Mouse (Mus musculus) forebrain, embryonic 15.5 days (tissue): Measurements from ENCODE around the gene Stard13. TPM values are rescaled to one million over a fixed set of nuclear protein-coding genes. Genes with fewer than 3 reads are reported as not detected.

ENCODE experiments used
- ATAC-seq: fragments of 200-750 bp; cut with Nextera tagmentation; replicated peaks from 2 replicates; pipeline ENCODE4 v1.8.0; 2017; ENCODE audit warnings: mild to moderate bottlenecking, moderate TSS enrichment, moderate library complexity
- H3K27ac ChIP-seq: fragments of 300-500 bp; sonication (generic); replicated peaks from 2 replicates; pipeline ENCODE4 v1.5.1; 2015; ENCODE audit warnings: mild to moderate bottlenecking, inconsistent platforms
- H3K27me3 ChIP-seq: fragments of 300-500 bp; sonication (generic); 2 replicates; pipeline ENCODE4 v1.6.1; 2015; ENCODE audit warnings: inconsistent platforms
- H3K36me3 ChIP-seq: fragments of 300-500 bp; sonication (generic); 2 replicates; pipeline ENCODE4 v1.6.1; 2015; ENCODE audit warnings: mild to moderate bottlenecking, inconsistent platforms
- H3K4me1 ChIP-seq: fragments of 300-500 bp; sonication (generic); 2 replicates; pipeline ENCODE4 v1.6.1; 2015; ENCODE audit warnings: inconsistent platforms
- H3K4me2 ChIP-seq: fragments of 300-500 bp; sonication (generic); replicated peaks from 2 replicates; pipeline ENCODE4 v1.6.1; 2015; ENCODE audit warnings: mild to moderate bottlenecking, inconsistent platforms
- H3K4me3 ChIP-seq: fragments of 300-500 bp; sonication (generic); 2 replicates; pipeline ENCODE4 v1.5.1; 2015; ENCODE audit warnings: mild to moderate bottlenecking, inconsistent platforms
- H3K9ac ChIP-seq: fragments of 300-500 bp; sonication (generic); replicated peaks from 2 replicates; pipeline ENCODE4 v1.6.1; 2015; ENCODE audit warnings: mild to moderate bottlenecking, inconsistent platforms
- H3K9me3 ChIP-seq: fragments of 300-500 bp; sonication (generic); 2 replicates; pipeline ENCODE4 v1.6.1; 2016; ENCODE audit warnings: inconsistent platforms
- WGBS: fragments of 180-500 bp; shearing (Covaris S2); methylation state at CpG from one replicate; pipeline ENCODE4 v1.1.7; 2015; ENCODE audit warnings: mixed read lengths; 5-methylcytosine and 5-hydroxymethylcytosine counted together
- polyA plus RNA-seq: library from polyadenylated mRNA; unstranded; fragments of >200 nt; fragmentation: Nextera tagmentation; extraction: Ambion mirVana; gene quantifications from 2 replicates; pipeline ENCODE4 v1.2.1, GENCODE M21; 2015

Gene Stard13
- polyA plus RNA-seq: 2.9 and 4.0 TPM in 2 replicates

DNA sequence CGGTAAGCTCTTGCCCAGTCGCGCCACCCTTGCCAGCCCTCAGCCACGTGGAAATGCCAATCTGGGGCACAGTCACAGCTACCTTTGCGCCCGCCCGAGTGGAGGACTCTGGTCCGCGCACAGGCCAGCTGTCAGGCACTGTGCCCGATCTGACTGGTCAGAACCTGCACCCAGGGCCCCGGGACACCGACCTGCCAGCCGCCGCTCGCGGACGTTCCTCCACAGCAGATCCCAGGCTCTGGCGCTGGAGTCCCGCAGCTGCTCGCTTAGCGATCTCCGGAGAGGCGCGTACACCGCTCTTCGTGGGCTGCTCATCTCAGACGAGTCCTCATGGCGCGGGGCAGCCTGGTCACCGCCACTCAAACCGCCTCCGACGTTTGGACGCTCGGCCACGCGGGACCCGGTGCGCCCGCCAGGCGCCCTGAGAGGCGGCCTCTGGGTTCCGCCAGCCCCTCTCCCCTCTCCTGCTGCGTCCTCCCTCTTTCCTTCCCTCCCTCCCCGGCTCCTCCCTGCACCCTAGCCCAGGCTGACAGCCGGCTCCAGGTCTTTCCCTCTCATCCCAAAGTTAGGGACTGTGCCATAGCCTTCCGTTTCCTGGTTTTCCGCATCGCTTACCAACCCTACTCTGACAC lies at the start of gene Stard13:
Gene Stard13, minus strand, starts transcription at position 437 of the 632 bp plus-strand sequence.
- Histone ChIP-seq H3K4me2 (peak within 1 kb of the TSS; percentile 99), H3K27me3 (peaks cover 2% of the 10 kb centered on the region; the same call in 1 of the 2 replicates), H3K4me3 (peak within 1 kb of the TSS; percentile 57), H3K9ac (peak within 1 kb of the TSS; percentile 54), H3K27ac (no peak within 1 kb of the TSS), H3K36me3 (no peaks in the 10 kb centered on the region), H3K4me1 (peaks cover 15% of the 10 kb centered on the region), H3K9me3 (no peaks in the 10 kb centered on the region)
- WGBS: under 1% methylated on average over 49 of the region's 49 CpGs
- peak; percentile 84 for ATAC-seq

DNA sequence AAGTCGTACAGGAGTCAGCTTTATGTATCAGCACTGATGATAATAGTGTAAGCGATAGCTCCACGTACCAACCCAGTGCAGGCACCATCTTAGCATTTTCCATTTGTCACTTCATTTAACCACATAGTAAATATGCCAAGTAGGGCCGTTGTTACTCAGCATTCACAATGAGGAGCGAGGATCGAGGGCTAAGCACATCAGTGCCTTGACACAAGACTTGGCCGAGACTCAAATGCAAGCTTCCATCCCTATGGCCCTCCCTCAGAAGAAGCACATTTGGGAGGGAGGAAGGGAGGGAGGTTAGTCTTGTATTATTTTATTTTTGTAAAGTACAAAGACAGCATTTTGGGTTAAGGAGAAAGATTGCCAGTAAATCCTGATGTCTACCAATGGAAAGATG lies 45.9 kb upstream of the Stard13 start:
- no peaks in the 10 kb centered on the region for H3K9me3 ChIP-seq
- H3K27me3 ChIP-seq: no peaks in the 10 kb centered on the region
- H3K9ac ChIP-seq: no peak overlapping the region
- H3K4me1 ChIP-seq: no peaks in the 10 kb centered on the region
- no peak overlapping the region for H3K27ac ChIP-seq
- H3K4me3 ChIP-seq: no peak overlapping the region
- 78% methylated on average over 7 of the region's 7 CpGs for WGBS
- H3K4me2 ChIP-seq: no peak overlapping the region
- no peaks in the 10 kb centered on the region for H3K36me3 ChIP-seq
- no peak for ATAC-seq

DNA sequence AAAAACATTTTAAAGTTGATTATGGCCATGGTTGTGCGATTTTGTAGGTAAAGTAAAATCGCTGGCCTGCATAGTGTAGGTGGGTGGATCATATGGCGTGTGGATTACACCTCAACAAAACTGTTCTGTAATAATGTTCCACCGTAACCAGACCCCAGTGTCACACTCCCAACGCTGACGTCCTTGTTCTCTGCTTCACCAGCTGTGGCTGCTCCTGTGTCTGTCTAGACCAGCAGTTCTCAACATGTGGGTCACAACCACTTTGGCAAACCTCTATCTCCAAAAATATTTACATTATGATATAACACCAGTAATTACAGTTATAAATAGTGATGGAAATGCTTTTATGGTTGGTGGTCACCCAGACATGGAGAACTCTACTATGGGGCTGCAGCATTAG lies 44.3 kb upstream of the Stard13 start:
- ATAC-seq: no peak
- H3K4me2 ChIP-seq: no peak overlapping the region
- no peak overlapping the region for H3K4me3 ChIP-seq
- no peaks in the 10 kb centered on the region for H3K9me3 ChIP-seq
- H3K9ac ChIP-seq: no peak overlapping the region
- no peaks in the 10 kb centered on the region for H3K27me3 ChIP-seq
- no peak overlapping the region for H3K27ac ChIP-seq
- 91% methylated on average over 6 of the region's 6 CpGs for WGBS
- H3K36me3 ChIP-seq: no peaks in the 10 kb centered on the region
- H3K4me1 ChIP-seq: no peaks in the 10 kb centered on the region

DNA sequence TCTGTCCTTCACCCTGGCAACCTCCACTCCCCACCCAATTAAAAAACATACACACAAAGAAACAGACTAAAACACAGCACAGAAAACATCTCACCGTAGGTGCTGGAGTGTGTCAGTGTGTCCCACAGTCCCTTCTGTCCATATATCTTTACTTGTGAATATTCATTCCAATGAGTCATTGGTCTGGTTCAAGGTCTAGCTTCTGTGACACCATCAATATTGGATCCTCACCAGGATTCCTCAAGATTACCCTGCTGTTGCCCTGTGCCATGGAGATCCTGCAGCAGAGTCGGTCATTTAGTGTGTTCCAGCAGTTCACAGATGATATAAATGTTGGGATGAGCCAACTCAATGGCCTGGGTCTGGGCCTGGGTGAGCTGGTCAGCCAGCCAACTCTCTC lies 42.4 kb upstream of the Stard13 start:
- Histone ChIP-seq H3K4me1 (no peaks in the 10 kb centered on the region), H3K9ac (no peak overlapping the region), H3K36me3 (no peaks in the 10 kb centered on the region), H3K27ac (no peak overlapping the region), H3K4me2 (no peak overlapping the region), H3K9me3 (no peaks in the 10 kb centered on the region), H3K27me3 (no peaks in the 10 kb centered on the region), H3K4me3 (no peak overlapping the region)
- WGBS: 92% methylated on average over 2 of the region's 2 CpGs
- ATAC-seq: no peak

DNA sequence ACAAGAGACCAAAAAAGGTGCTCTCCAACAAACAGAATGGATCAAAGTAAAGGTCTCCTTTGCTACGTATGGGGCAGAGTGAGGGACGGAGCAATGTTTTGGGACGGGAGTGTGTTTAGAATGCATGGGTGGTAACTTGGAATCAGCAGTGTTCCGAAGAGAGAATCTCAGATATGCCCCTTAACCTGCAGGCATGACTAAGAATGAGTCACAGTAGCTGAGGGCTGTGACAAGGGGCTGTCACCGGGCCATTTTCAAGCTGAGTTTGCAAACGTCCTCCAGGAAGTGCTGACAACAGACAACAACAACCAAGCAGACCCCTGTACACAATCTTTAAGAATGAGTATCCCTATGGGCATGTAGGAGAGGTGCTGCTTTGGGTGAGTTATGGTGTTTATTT lies 40.6 kb upstream of the Stard13 start:
- no peaks in the 10 kb centered on the region for H3K36me3 ChIP-seq
- no peak overlapping the region for H3K4me3 ChIP-seq
- no peaks in the 10 kb centered on the region for H3K9me3 ChIP-seq
- H3K27me3 ChIP-seq: no peaks in the 10 kb centered on the region
- H3K4me2 ChIP-seq: no peak overlapping the region
- H3K9ac ChIP-seq: no peak overlapping the region
- no peaks in the 10 kb centered on the region for H3K4me1 ChIP-seq
- no peak overlapping the region for H3K27ac ChIP-seq
- WGBS: 77% methylated on average over 6 of the region's 6 CpGs
- ATAC-seq: no peak

DNA sequence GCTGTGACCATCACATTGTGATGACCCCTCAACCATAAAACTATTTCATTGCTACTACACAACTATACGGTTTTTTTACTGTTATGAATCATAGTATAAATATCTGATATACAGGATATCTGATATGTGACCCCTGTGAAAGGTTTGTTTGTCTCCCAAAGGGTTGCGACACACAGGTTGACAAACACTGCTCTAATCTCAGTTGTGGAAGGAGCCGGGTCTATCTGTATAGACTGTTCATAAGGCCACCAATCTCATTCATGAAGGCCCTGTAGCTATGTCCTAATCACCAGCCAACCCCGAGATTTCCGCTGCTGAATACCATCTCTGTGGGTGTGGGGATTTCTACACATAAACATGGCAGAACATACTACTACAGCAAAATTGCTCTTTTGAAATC lies 37.2 kb upstream of the Stard13 start:
- Histone ChIP-seq H3K27ac (no peak overlapping the region), H3K4me1 (peaks cover 7% of the 10 kb centered on the region; the same call in 1 of the 2 replicates), H3K9ac (no peak overlapping the region), H3K27me3 (no peaks in the 10 kb centered on the region), H3K9me3 (no peaks in the 10 kb centered on the region), H3K4me2 (no peak overlapping the region), H3K36me3 (no peaks in the 10 kb centered on the region), H3K4me3 (no peak overlapping the region)
- 93% methylated on average over 5 of the region's 5 CpGs for WGBS
- ATAC-seq: no peak

DNA sequence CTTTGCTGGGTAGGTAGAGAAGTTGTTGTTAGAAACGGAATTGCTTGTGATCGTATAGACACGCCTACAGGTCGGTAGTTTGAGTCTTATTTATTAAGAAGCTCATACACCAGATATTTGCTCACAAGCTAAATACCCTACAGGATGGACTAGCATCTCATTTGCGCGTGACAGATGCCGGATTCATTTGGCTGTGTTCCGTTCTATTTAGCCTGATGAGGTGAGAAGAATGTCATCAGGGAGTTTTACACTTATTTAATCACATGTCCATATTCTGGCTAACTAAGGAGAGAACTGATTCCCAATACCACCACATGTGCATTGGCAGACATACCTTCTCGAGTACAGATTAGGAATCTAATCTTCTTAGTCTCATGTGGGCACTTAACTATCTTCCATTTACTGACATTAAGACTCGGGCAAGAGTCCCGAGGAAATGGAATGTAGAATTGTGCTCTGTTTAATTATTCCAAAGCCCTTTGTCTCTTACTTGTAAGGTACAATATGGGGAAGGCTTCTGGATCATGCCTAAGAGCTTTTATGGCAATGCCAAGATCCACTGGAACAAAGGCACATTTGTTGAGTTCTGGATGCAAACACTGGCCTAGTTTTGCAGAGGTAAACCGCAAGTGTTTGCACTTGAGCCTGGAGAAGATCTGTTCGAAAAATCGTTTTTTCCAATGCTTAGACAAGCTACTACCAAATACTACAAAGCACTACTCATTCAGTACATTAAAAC lies 33.4 kb upstream of the Stard13 start:
- no peak; the same call in 1 of the 2 replicates for ATAC-seq
- Histone ChIP-seq H3K4me3 (no peak overlapping the region), H3K4me1 (peaks cover 7% of the 10 kb centered on the region; the same call in 1 of the 2 replicates), H3K27ac (no peak overlapping the region), H3K27me3 (no peaks in the 10 kb centered on the region), H3K4me2 (no peak overlapping the region), H3K9me3 (no peaks in the 10 kb centered on the region), H3K36me3 (no peaks in the 10 kb centered on the region), H3K9ac (no peak overlapping the region)
- WGBS: 58% methylated on average over 14 of the region's 14 CpGs

DNA sequence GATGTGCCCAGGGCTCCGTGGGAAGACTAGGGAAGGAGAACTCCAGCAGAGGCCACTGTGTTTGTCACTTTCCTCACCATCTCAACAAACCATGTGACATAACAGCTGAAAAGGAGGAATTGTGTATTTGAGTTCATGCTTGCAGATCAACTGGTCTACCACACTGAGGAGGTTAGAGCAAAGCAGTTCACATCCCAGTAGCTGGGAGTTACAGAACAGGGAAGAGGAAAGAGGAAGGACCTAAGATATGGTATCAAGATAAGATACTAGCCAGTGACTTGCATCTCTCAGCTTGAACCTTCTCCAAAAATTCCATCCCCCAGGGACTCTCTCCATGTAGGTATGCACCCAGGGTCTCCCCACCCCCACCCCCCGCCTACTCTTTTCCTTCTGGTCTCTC lies 27.9 kb upstream of the Stard13 start:
- Histone ChIP-seq H3K9ac (no peak overlapping the region), H3K4me3 (no peak overlapping the region), H3K27ac (no peak overlapping the region), H3K36me3 (no peaks in the 10 kb centered on the region), H3K4me2 (no peak overlapping the region), H3K9me3 (no peaks in the 10 kb centered on the region), H3K27me3 (no peaks in the 10 kb centered on the region), H3K4me1 (peaks cover 4% of the 10 kb centered on the region; the same call in 1 of the 2 replicates)
- 92% methylated on average over 2 of the region's 2 CpGs for WGBS
- no peak for ATAC-seq

DNA sequence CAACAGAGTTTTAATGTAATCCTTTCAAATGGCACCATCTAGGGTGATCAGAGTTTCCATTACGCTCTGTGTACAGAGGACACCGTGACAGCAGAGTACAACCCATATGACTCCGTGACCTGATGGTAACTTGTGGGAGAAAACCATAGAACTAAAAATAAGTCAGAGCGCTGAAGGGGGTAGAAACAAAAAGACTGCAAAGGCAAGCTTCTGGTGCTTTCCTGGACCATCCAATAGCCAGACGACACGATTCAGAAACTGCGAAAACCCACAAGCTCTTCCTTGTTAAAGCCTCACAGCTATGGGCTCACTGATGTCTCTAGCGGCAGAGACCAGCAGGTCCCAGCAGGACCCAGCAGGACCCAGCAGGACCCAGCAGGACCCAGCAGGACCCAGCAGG lies 18.6 kb upstream of the Stard13 start:
- WGBS: 61% methylated on average over 8 of the region's 8 CpGs
- H3K4me2 ChIP-seq: no peak overlapping the region

DNA sequence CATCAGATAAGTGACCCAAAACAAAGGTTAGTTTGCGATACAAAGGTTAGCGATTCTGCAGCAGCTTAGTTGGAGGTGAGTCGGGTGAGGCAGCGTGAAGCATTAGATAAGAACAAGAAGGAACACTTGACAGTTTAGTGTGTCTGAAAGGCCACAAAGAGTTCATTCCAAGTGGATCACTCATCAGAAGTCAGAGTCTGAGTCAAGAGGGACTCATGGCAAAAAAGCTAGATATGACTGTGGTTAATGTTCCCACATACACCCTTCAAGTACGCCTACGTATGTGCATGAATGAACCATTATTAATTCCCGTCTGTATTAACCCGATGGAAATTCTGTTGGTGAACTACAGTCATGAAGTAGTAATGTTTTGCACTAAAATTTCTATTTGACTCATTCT lies 18.0 kb upstream of the Stard13 start:
- no peak for ATAC-seq
- Histone ChIP-seq H3K4me2 (no peak overlapping the region), H3K27ac (no peak overlapping the region), H3K27me3 (no peaks in the 10 kb centered on the region), H3K9ac (no peak overlapping the region), H3K9me3 (no peaks in the 10 kb centered on the region), H3K4me1 (no peaks in the 10 kb centered on the region), H3K36me3 (no peaks in the 10 kb centered on the region), H3K4me3 (no peak overlapping the region)
- WGBS: 94% methylated on average over 8 of the region's 8 CpGs

More for the DNA sequence above, 18.6 kb upstream of the Stard13 start:
- Histone ChIP-seq H3K36me3 (no peaks in the 10 kb centered on the region), H3K27ac (no peak overlapping the region), H3K27me3 (no peaks in the 10 kb centered on the region), H3K9ac (no peak overlapping the region), H3K9me3 (no peaks in the 10 kb centered on the region), H3K4me3 (no peak overlapping the region), H3K4me1 (no peaks in the 10 kb centered on the region)
- no peak for ATAC-seq

DNA sequence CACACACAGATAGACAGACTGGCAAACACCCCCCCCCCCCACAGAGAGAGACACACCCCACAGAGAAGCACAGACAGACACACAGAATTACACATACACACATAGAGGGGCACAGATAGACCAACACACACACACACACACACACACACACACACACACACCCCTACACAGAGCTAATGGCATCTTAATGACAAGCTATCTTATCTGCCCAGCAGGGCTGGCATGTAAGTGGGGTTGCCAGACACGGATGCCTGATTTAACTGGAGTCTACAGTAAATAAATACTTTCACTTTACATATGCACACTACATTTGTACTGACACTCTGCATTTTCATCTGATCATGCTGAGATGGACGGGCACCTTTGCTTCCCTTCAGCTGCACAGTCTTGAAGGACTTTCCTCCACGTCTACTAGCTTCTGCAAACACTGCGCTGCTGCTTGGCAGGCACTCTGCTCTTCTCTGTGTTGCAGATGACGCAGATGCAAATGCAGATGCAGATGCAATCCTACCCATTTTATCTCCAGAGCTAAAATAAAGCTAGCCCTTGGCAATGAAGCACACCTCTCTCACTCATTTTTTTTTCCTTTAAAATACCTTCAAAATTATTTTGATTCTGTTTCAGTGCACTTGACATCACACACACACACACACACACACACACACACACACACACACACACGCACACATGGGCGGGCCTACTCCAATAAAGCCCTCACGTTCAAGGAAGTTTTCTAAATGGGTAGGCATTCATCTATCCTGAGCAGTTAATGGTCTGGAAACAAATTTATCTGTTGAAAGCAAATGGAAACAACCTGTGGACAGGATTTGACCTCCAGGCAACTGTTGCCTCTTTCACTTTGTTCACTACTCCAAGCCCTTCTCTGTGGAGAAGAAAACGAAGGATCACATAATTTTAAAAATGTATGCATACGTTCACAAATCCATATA lies 15.3 kb upstream of the Stard13 start:
- 68% methylated on average over 10 of the region's 10 CpGs for WGBS
- no peak overlapping the region for H3K4me3 ChIP-seq
- no peaks in the 10 kb centered on the region for H3K9me3 ChIP-seq
- no peaks in the 10 kb centered on the region for H3K4me1 ChIP-seq
- no peaks in the 10 kb centered on the region for H3K36me3 ChIP-seq
- H3K9ac ChIP-seq: no peak overlapping the region
- no peaks in the 10 kb centered on the region for H3K27me3 ChIP-seq
- ATAC-seq: no peak
- no peak overlapping the region for H3K4me2 ChIP-seq
- H3K27ac ChIP-seq: no peak overlapping the region

DNA sequence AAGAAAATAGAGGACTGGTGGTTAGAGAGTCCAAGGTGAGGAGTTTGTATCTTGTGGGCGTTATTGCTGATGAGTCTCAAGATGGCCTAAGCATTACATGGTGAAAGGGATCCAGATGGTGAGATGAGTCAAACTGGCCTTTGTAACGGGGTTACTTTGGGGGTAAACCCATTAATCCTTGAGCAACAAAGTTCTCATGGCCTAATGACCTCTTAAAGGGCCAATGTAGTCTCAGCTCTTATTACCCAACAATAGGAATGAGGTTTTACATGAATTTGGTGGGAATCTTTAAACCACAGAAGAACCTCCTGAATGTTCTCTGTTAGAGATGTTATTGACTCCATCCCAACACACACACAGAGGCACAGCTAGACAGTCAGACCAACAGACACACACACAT lies 14.4 kb upstream of the Stard13 start:
- WGBS: 67% methylated on average over 2 of the region's 2 CpGs
- no peak for ATAC-seq

More for the DNA sequence above, 14.4 kb upstream of the Stard13 start:
- Histone ChIP-seq H3K4me2 (no peak overlapping the region), H3K36me3 (no peaks in the 10 kb centered on the region), H3K27me3 (no peaks in the 10 kb centered on the region), H3K9ac (no peak overlapping the region), H3K27ac (no peak overlapping the region), H3K9me3 (no peaks in the 10 kb centered on the region), H3K4me3 (no peak overlapping the region), H3K4me1 (no peaks in the 10 kb centered on the region)
